Comparison of ENCODE assay signal across 26 mouse cellular contexts in the genomic region with DNA sequence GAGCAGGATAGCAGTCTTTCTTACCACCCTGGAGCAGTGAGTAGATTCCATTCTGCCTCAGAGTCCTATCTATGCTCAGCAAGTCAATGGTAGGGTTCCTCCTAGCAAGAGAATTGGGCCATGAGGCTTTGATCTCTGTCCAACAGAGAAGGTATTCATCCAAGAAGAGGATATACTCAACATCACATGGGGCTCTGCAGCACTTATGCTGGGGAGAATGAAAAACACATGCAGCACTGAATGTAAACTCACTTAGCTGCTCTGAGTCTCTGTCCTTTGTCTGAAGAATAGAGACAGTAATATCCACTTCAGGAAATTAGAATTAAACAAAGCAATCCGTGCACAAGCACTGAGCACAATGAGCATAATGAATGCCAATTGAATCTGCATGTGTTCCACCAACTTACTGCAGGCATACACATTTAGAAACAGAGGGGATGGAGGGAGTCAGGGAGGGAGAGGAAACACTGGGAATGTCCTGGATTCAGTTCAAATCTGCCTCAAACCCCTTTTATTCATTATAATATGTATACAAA.
"Had no signal": no experiment of that assay in that cellular context is flagged by ENCODE, and none has a peak within 500 bp of the region (broad histone marks: within the 10 kb centered on the region; RNA-seq: fewer than 3 reads in every experiment).

No protein-coding gene starts in this region.

- ATAC-seq: hindbrain, embryonic 16.5 days; inflammation-experienced regulatory T-cells, adult 6 months; intestine, embryonic 15.5 days; intestine, postnatal 0 days; liver, embryonic 12.5 days had no signal

- H3K9me3 ChIP-seq: heart, embryonic 10.5 days; heart, embryonic 12.5 days; hindbrain, embryonic 10.5 days; hindbrain, embryonic 12.5 days; intestine, embryonic 15.5 days; limb, embryonic 12.5 days; limb, embryonic 15.5 days; liver, embryonic 12.5 days had no signal

- H3K4me3 ChIP-seq: gastrocnemius, adult 2 months; heart, embryonic 10.5 days; heart, embryonic 12.5 days; hindbrain, embryonic 10.5 days; hindbrain, embryonic 12.5 days; intestine, embryonic 15.5 days; layer of hippocampus, adult 2 months; limb, embryonic 12.5 days; limb, embryonic 15.5 days; liver, embryonic 12.5 days had no signal

- H3K36me3 ChIP-seq: heart, embryonic 10.5 days; heart, embryonic 12.5 days; hindbrain, embryonic 10.5 days; hindbrain, embryonic 12.5 days; intestine, embryonic 15.5 days; limb, embryonic 12.5 days; limb, embryonic 15.5 days; liver, embryonic 12.5 days had no signal

- H3K27me3 ChIP-seq: heart, embryonic 12.5 days; hindbrain, embryonic 12.5 days; intestine, embryonic 15.5 days; limb, embryonic 12.5 days; limb, embryonic 15.5 days; liver, embryonic 12.5 days had no signal

- H3K9ac ChIP-seq: heart, embryonic 12.5 days; hindbrain, embryonic 12.5 days; hindbrain, embryonic 14.5 days; intestine, embryonic 15.5 days; limb, embryonic 12.5 days; limb, embryonic 15.5 days; liver, embryonic 12.5 days; liver, embryonic 14.5 days had no signal

- H3K4me1 ChIP-seq: heart, embryonic 10.5 days; heart, embryonic 12.5 days; hindbrain, embryonic 10.5 days; hindbrain, embryonic 12.5 days; intestine, embryonic 15.5 days; limb, embryonic 12.5 days; limb, embryonic 15.5 days; liver, embryonic 12.5 days had no signal

- DNase-seq: gastrocnemius, adult 2 months; gastrocnemius, postnatal 10 days; gastrocnemius, postnatal 25 days; heart, adult 18-20 months; heart, postnatal 10 days; heart, postnatal 4 days; kidney, adult 18-20 months; kidney, adult 8-10 months; kidney, postnatal 10 days; kidney, postnatal 25 days; kidney, postnatal 4 days; left cerebral cortex, postnatal 4 days had no signal

- H3K4me2 ChIP-seq: heart, embryonic 12.5 days; hindbrain, embryonic 12.5 days; hindbrain, embryonic 14.5 days; intestine, embryonic 15.5 days; limb, embryonic 12.5 days; limb, embryonic 15.5 days; liver, embryonic 12.5 days had no signal

- H3K27ac ChIP-seq: gastrocnemius, adult 2 months; heart, embryonic 10.5 days; hindbrain, embryonic 10.5 days; hindbrain, embryonic 12.5 days; hindbrain, embryonic 14.5 days; intestine, embryonic 15.5 days; layer of hippocampus, adult 2 months; limb, embryonic 12.5 days; limb, embryonic 15.5 days; liver, embryonic 12.5 days; liver, embryonic 14.5 days had no signal
